In the genomic region with DNA sequence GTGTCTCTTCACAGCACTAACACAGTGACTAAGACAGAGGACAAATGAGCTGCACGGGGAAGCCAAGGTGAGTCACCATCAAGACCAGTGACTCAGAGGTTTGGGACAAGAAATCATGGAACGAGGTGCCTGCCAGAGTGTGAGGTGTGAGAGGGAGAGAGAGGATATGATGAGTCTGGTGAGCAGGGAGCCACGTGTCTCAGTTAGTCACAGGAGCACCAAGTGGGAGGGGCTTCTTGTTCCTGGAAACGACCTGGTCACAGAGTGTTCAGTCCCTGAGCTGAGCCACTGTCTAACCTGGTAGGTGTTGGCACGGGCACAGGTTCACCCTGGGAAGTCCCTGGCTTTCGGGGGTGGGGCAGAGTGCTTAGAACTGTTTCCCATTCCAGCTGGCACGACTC, we compare ENCODE assay signal across 9 mouse cellular contexts. TPM values are rescaled to one million over a fixed set of nuclear protein-coding genes. Genes with fewer than 3 reads are reported as not detected.
DNase-seq lines count a peak whose midpoint lies in the region; ATAC-seq lines count a peak whose summit lies in the region.
"Had no signal": no experiment of that assay in that cellular context is flagged by ENCODE, and none has a peak within 500 bp of the region (broad histone marks: within the 10 kb centered on the region; RNA-seq: fewer than 3 reads in every experiment).

No protein-coding gene starts in this region.

- intact Hi-C loops in heart, postnatal 10 days (cut with DNase I): no loop called here

- H3K27me3 ChIP-seq in hindbrain, embryonic 16.5 days (replicated peaks; ENCODE audit: control insufficient read depth, insufficient read depth, low read length): no peaks in the 10 kb centered on the region
- no peaks in the 10 kb centered on the region for H3K27me3 ChIP-seq in hindbrain, embryonic 10.5 days (ENCODE audit: insufficient read depth, poor library complexity, severe bottlenecking)
- H3K27me3 ChIP-seq in lung, embryonic 16.5 days (ENCODE audit: control insufficient read depth, insufficient read depth, low read depth, low read length): no peaks in the 10 kb centered on the region
- no peaks in the 10 kb centered on the region for H3K27me3 ChIP-seq in embryonic facial prominence, embryonic 10.5 days (replicated peaks; ENCODE audit: low read depth, poor library complexity, severe bottlenecking)
- H3K27me3 ChIP-seq: heart, embryonic 15.5 days had no signal

- H3K36me3 ChIP-seq in hindbrain, embryonic 16.5 days (ENCODE audit: control insufficient read depth, insufficient read depth, low read length): no peaks in the 10 kb centered on the region
- no peaks in the 10 kb centered on the region for H3K36me3 ChIP-seq in hindbrain, embryonic 10.5 days
- H3K36me3 ChIP-seq in lung, embryonic 16.5 days (ENCODE audit: control insufficient read depth, insufficient read depth, low read length): no peaks in the 10 kb centered on the region
- H3K36me3 ChIP-seq in embryonic facial prominence, embryonic 10.5 days (replicated peaks): no peaks in the 10 kb centered on the region
- H3K36me3 ChIP-seq: heart, embryonic 15.5 days had no signal

- DNase-seq in hindbrain, embryonic 10.5 days (ENCODE audit: low spot score): no peak
- DNase-seq in 416B (ENCODE audit: low read depth): peak; percentile 40
- peak; percentile 55 for DNase-seq in adrenal gland, postnatal 10 days
- peak; percentile 62 to 71 for DNase-seq in heart, postnatal 10 days
- DNase-seq in embryonic facial prominence, embryonic 10.5 days (ENCODE audit: low spot score): no peak

- H3K27ac ChIP-seq in hindbrain, embryonic 16.5 days (ENCODE audit: low read depth, low read length): no peak overlapping the region
- no peak overlapping the region for H3K27ac ChIP-seq in hindbrain, embryonic 10.5 days
- H3K27ac ChIP-seq in lung, embryonic 16.5 days (ENCODE audit: low read length): no peak overlapping the region
- no peak overlapping the region for H3K27ac ChIP-seq in embryonic facial prominence, embryonic 10.5 days (replicated peaks)
- H3K27ac ChIP-seq: heart, embryonic 15.5 days had no signal

- H3K9ac ChIP-seq in hindbrain, embryonic 16.5 days (ENCODE audit: low read depth, low read length): no peak overlapping the region
- no peak overlapping the region for H3K9ac ChIP-seq in lung, embryonic 16.5 days (ENCODE audit: low read length)
- H3K9ac ChIP-seq: heart, embryonic 15.5 days had no signal

- WGBS in hindbrain, embryonic 16.5 days: 53% methylated on average over 7 of the region's 7 CpGs
- WGBS in hindbrain, embryonic 10.5 days: 67% methylated on average over 7 of the region's 7 CpGs
- 47% methylated on average over 7 of the region's 7 CpGs for WGBS in lung, embryonic 16.5 days
- 66% methylated on average over 7 of the region's 7 CpGs for WGBS in embryonic facial prominence, embryonic 10.5 days

- peaks cover 7% of the 10 kb centered on the region for H3K4me1 ChIP-seq in hindbrain, embryonic 16.5 days (ENCODE audit: control insufficient read depth, insufficient read depth, low read depth, low read length)
- peaks cover 24% of the 10 kb centered on the region for H3K4me1 ChIP-seq in hindbrain, embryonic 10.5 days (replicated peaks)
- peaks cover 11% of the 10 kb centered on the region for H3K4me1 ChIP-seq in lung, embryonic 16.5 days (replicated peaks; ENCODE audit: control insufficient read depth, insufficient read depth, low read length)
- H3K4me1 ChIP-seq in embryonic facial prominence, embryonic 10.5 days: peaks cover 30% of the 10 kb centered on the region

- no peaks in the 10 kb centered on the region for H3K9me3 ChIP-seq in hindbrain, embryonic 16.5 days (ENCODE audit: control insufficient read depth, low read length)
- no peaks in the 10 kb centered on the region for H3K9me3 ChIP-seq in hindbrain, embryonic 10.5 days
- H3K9me3 ChIP-seq in lung, embryonic 16.5 days (ENCODE audit: control insufficient read depth, low read length): no peaks in the 10 kb centered on the region
- H3K9me3 ChIP-seq in embryonic facial prominence, embryonic 10.5 days: no peaks in the 10 kb centered on the region
- H3K9me3 ChIP-seq: heart, embryonic 15.5 days had no signal

- H3K4me3 ChIP-seq in hindbrain, embryonic 16.5 days (ENCODE audit: low read length): no peak overlapping the region
- no peak overlapping the region for H3K4me3 ChIP-seq in hindbrain, embryonic 10.5 days
- no peak overlapping the region for H3K4me3 ChIP-seq in lung, embryonic 16.5 days (ENCODE audit: low read length)
- no peak overlapping the region for H3K4me3 ChIP-seq in embryonic facial prominence, embryonic 10.5 days
- H3K4me3 ChIP-seq: heart, embryonic 15.5 days had no signal

- H3K4me2 ChIP-seq in hindbrain, embryonic 16.5 days (ENCODE audit: low read length): no peak overlapping the region
- no peak overlapping the region for H3K4me2 ChIP-seq in lung, embryonic 16.5 days (ENCODE audit: low read depth, low read length)
- H3K4me2 ChIP-seq: heart, embryonic 15.5 days had no signal

- peak; percentile 29 for ATAC-seq in hindbrain, embryonic 16.5 days
- peak; percentile 63 for ATAC-seq in lung, embryonic 16.5 days (ENCODE audit: low read depth)
- ATAC-seq in monocyte, adult 5-6 weeks (replicated peaks; ENCODE audit: insufficient number of reproducible peaks, low FRiP score, low TSS enrichment, poor library complexity, severe bottlenecking): no peak

RNA-seq across cellular contexts. Expression of gene Efhd2, which starts 54.2 kb away (rescaled TPM):
- polyA plus RNA-seq in hindbrain, embryonic 16.5 days (2015; fragmentation: Nextera tagmentation; extraction: Ambion mirVana): 77.6 and 78.6 TPM in 2 replicates
- polyA plus RNA-seq in hindbrain, embryonic 10.5 days (2016; fragmentation: Nextera tagmentation; extraction: Ambion mirVana): 51.4 and 61.3 TPM in 2 replicates
- total RNA-seq in adrenal gland, postnatal 10 days (2021): 10 to 100 TPM; 28.9 to 29.1 TPM
- 10 to 100 TPM; 30.4 to 36.7 TPM for total RNA-seq in heart, postnatal 10 days (2021)
- 97.5 and 98.0 TPM in 2 replicates for polyA plus RNA-seq in lung, embryonic 16.5 days (2015; fragmentation: Nextera tagmentation; extraction: Ambion mirVana)
- total RNA-seq in monocyte, adult 5-6 weeks (2017): 190 to 273 TPM (median 198 TPM) in 3 replicates
- polyA plus RNA-seq in embryonic facial prominence, embryonic 10.5 days (2016; fragmentation: Nextera tagmentation; extraction: Ambion mirVana): 40.7 and 41.8 TPM in 2 replicates

Comparison
In these comparisons a context has a peak if more than half of its experiments do, and no peak if none do; other contexts are left out.
1. DNase-seq: peak in 416B (single experiment), adrenal gland, postnatal 10 days (single experiment) and heart, postnatal 10 days (2 of 2); none in hindbrain, embryonic 10.5 days (single experiment) and embryonic facial prominence, embryonic 10.5 days (single experiment).